Mouse (Mus musculus) E14TG2a.4 (cell line): ENCODE measurements around the gene Fnip1.

Source experiments
- H3K27me3 ChIP-seq: 2 replicates; pipeline ENCODE4 v1.6.1; 2014; ENCODE audit warnings: low read length, control low read depth; ENCODE audit not compliant: insufficient read depth
- H3K36me3 ChIP-seq: 2 replicates; pipeline ENCODE4 v1.6.1; 2014; ENCODE audit warnings: low read length, control low read depth; ENCODE audit not compliant: insufficient read depth
- H3K4me1 ChIP-seq: replicated peaks from 2 replicates; pipeline ENCODE4 v1.6.1; 2014; ENCODE audit warnings: low read depth, low read length, control low read depth
- H3K4me3 ChIP-seq: replicated peaks from 2 replicates; pipeline ENCODE4 v1.5.1; 2014; ENCODE audit warnings: mild to moderate bottlenecking, low read length
- H3K9me3 ChIP-seq: 2 replicates; pipeline ENCODE4 v1.6.1; 2014; ENCODE audit warnings: low read length, control low read depth
- CTCF ChIP-seq: conservative IDR thresholded peaks from 2 replicates; pipeline ENCODE4 v1.5.1; 2014; ENCODE audit warnings: low read length
- NANOG ChIP-seq: IDR thresholded peaks from 2 replicates; pipeline ENCODE4 v1.6.1; 2014; ENCODE audit warnings: borderline replicate concordance, low read length, mixed read lengths
- POU5F1 ChIP-seq: IDR thresholded peaks from 2 replicates; pipeline ENCODE4 v1.6.1; 2014; ENCODE audit warnings: low read length, borderline replicate concordance

The Fnip1 gene

GRCm38 (mm10) chr11:54413017-54413416 lies 25.0 kb upstream of the Fnip1 start:
- Histone ChIP-seq H3K27me3 (no peaks in the 10 kb centered on the region), H3K4me1 (no peaks in the 10 kb centered on the region), H3K4me3 (no peak overlapping the region), H3K36me3 (no peaks in the 10 kb centered on the region), H3K9me3 (no peaks in the 10 kb centered on the region)
- TF ChIP-seq NANOG (no peak), POU5F1 (no peak), CTCF (no peak)

GRCm38 (mm10) chr11:54423007-54423406 lies 15.0 kb upstream of the Fnip1 start:
- no peak overlapping the region for H3K4me3 ChIP-seq
- H3K4me1 ChIP-seq = no peaks in the 10 kb centered on the region
- TF ChIP-seq POU5F1 = no peak
- no peaks in the 10 kb centered on the region for H3K36me3 ChIP-seq
- no peaks in the 10 kb centered on the region for H3K9me3 ChIP-seq
- 0 out of 2 replicates have a peak, but pooled peaks cover 5% of the 10 kb centered on the region for H3K27me3 ChIP-seq

GRCm38 (mm10) chr11:54426267-54426666 lies 11.7 kb upstream of the Fnip1 start:
- Histone ChIP-seq H3K9me3 (no peaks in the 10 kb centered on the region), H3K4me3 (no peak overlapping the region), H3K36me3 (no peaks in the 10 kb centered on the region), H3K27me3 (peaks cover 6% of the 10 kb centered on the region; the same call in 1 of the 2 replicates), H3K4me1 (no peaks in the 10 kb centered on the region)
- no peak for TF ChIP-seq POU5F1
- TF ChIP-seq NANOG = no peak
- TF ChIP-seq CTCF = no peak

GRCm38 (mm10) chr11:54427138-54427537 lies 10.9 kb upstream of the Fnip1 start:
- Histone ChIP-seq H3K4me1 (no peaks in the 10 kb centered on the region), H3K36me3 (no peaks in the 10 kb centered on the region), H3K4me3 (no peak overlapping the region), H3K9me3 (no peaks in the 10 kb centered on the region), H3K27me3 (peaks cover 6% of the 10 kb centered on the region; the same call in 1 of the 2 replicates)
- no peak for TF ChIP-seq NANOG
- TF ChIP-seq CTCF = no peak
- no peak for TF ChIP-seq POU5F1

GRCm38 (mm10) chr11:54427695-54428352 lies 10.2 kb upstream of the Fnip1 start:
- H3K4me3 ChIP-seq = no peak overlapping the region
- no peak for TF ChIP-seq CTCF
- no peak for TF ChIP-seq POU5F1
- TF ChIP-seq NANOG = no peak

GRCm38 (mm10) chr11:54429224-54429623 lies 8.8 kb upstream of the Fnip1 start:
- Histone ChIP-seq H3K9me3 (no peaks in the 10 kb centered on the region), H3K27me3 (peaks cover 8% of the 10 kb centered on the region), H3K4me3 (no peak overlapping the region), H3K36me3 (no peaks in the 10 kb centered on the region), H3K4me1 (no peaks in the 10 kb centered on the region)
- no peak for TF ChIP-seq POU5F1
- TF ChIP-seq CTCF = no peak
- TF ChIP-seq NANOG = no peak

More at GRCm38 (mm10) chr11:54427695-54428352, 10.2 kb upstream of the Fnip1 start:
- no peaks in the 10 kb centered on the region for H3K4me1 ChIP-seq
- peaks cover 6% of the 10 kb centered on the region; the same call in 1 of the 2 replicates for H3K27me3 ChIP-seq
- no peaks in the 10 kb centered on the region for H3K9me3 ChIP-seq
- H3K36me3 ChIP-seq = no peaks in the 10 kb centered on the region

GRCm38 (mm10) chr11:54435797-54436196 lies 2.2 kb upstream of the Fnip1 start:
- Histone ChIP-seq H3K4me1 (peaks cover 15% of the 10 kb centered on the region), H3K9me3 (no peaks in the 10 kb centered on the region), H3K36me3 (no peaks in the 10 kb centered on the region), H3K27me3 (peaks cover 19% of the 10 kb centered on the region), H3K4me3 (no peak overlapping the region)
- TF ChIP-seq POU5F1 (no peak), NANOG (no peak), CTCF (no peak)

- Histone ChIP-seq H3K36me3 (no peaks in the 10 kb centered on the region), H3K9me3 (no peaks in the 10 kb centered on the region), H3K4me1 (peaks cover 15% of the 10 kb centered on the region), H3K4me3 (no peak overlapping the region), H3K27me3 (peaks cover 19% of the 10 kb centered on the region)
- TF ChIP-seq POU5F1 (no peak), CTCF (no peak), NANOG (no peak)
Observed at GRCm38 (mm10) chr11:54437310-54437822, 633 bp upstream of the Fnip1 start.

GRCm38 (mm10) chr11:54438366-54438781 lies 375 bp downstream of the Fnip1 start:
- peaks cover 19% of the 10 kb centered on the region for H3K27me3 ChIP-seq
- H3K36me3 ChIP-seq = no peaks in the 10 kb centered on the region
- TF ChIP-seq NANOG (no peak), POU5F1 (no peak), CTCF (no peak)
- peak overlapping the region; percentile 89 for H3K4me3 ChIP-seq
- H3K4me1 ChIP-seq = peaks cover 15% of the 10 kb centered on the region
- H3K9me3 ChIP-seq = no peaks in the 10 kb centered on the region
